In genomic region chr9:40504886-40505285, GRCm38 (mm10) we compare ENCODE assay signal across 23 mouse cellular contexts.
"Had no signal": no experiment of that assay in that cellular context is flagged by ENCODE, and none has a peak within 500 bp of the region (broad histone marks: within the 10 kb centered on the region; RNA-seq: fewer than 3 reads in every experiment).

No protein-coding gene starts in this region.

- H3K27ac ChIP-seq: gastrocnemius, adult 2 months; heart, adult 2 months; heart, embryonic 13.5 days; heart, embryonic 15.5 days; hindbrain, embryonic 10.5 days; hindbrain, embryonic 12.5 days; hindbrain, embryonic 14.5 days; intestine, embryonic 15.5 days; limb, embryonic 10.5 days; limb, embryonic 12.5 days; liver, embryonic 13.5 days; liver, embryonic 15.5 days had no signal

- H3K4me3 ChIP-seq: gastrocnemius, adult 2 months; heart, adult 2 months; heart, embryonic 13.5 days; heart, embryonic 15.5 days; hindbrain, embryonic 10.5 days; hindbrain, embryonic 12.5 days; intestine, embryonic 15.5 days; limb, embryonic 10.5 days; limb, embryonic 12.5 days; liver, embryonic 13.5 days; liver, embryonic 15.5 days had no signal

- DNase-seq: gastrocnemius, adult 2 months; gastrocnemius, postnatal 10 days; gastrocnemius, postnatal 25 days; heart, adult 2 months; heart, postnatal 14 days; heart, postnatal 36 days; kidney, adult 18-20 months; kidney, adult 8-10 months; kidney, postnatal 10 days; kidney, postnatal 25 days; kidney, postnatal 4 days; liver; liver, embryonic 13.5 days; liver, postnatal 0 days had no signal
